In the genomic region with DNA sequence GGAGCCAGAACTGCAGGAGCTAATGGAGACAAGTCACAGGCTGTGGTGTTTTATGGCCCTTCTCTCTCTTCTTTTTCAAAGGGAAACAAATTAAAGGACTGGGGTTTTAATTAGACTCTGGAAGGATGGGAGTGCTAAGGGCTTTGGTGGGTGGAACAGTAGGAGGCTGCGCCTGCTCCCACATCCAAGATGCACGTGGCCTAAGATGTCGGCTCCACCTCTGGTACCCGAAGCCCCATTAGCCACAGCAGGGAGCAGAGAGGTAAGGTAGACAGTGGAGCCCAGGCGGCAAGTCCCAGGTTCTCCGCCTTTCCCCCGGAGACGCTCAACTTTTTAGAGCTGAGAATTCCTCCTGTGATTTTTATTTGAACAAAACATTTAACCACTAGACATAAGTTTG, we compare ENCODE assay signal across 24 mouse cellular contexts.
DNase-seq lines count a peak whose midpoint lies in the region; ATAC-seq and TF ChIP-seq lines count a peak whose summit lies in the region.
"Had no signal": no experiment of that assay in that cellular context is flagged by ENCODE, and none has a peak within 500 bp of the region (broad histone marks: within the 10 kb centered on the region; RNA-seq: fewer than 3 reads in every experiment).

No protein-coding gene starts in this region.

- no peaks in the 10 kb centered on the region for H3K9me3 ChIP-seq in heart, embryonic 10.5 days
- H3K9me3 ChIP-seq in kidney, postnatal 0 days (replicated peaks; ENCODE audit: low read length), result no peaks in the 10 kb centered on the region
- no peaks in the 10 kb centered on the region for H3K9me3 ChIP-seq in lung, embryonic 16.5 days (ENCODE audit: control insufficient read depth, low read length)
- no peaks in the 10 kb centered on the region for H3K9me3 ChIP-seq in liver, embryonic 13.5 days (replicated peaks)
- H3K9me3 ChIP-seq in forebrain, embryonic 15.5 days, result no peaks in the 10 kb centered on the region
- H3K9me3 ChIP-seq: embryonic facial prominence, embryonic 10.5 days; embryonic facial prominence, embryonic 15.5 days; forebrain, embryonic 12.5 days; heart, embryonic 12.5 days; limb, embryonic 12.5 days; midbrain, embryonic 10.5 days; midbrain, embryonic 15.5 days had no signal

- DNase-seq in heart, embryonic 10.5 days (ENCODE audit: low spot score), result no peak
- DNase-seq in heart, postnatal 10 days, result no peak
- DNase-seq in kidney, postnatal 0 days (ENCODE audit: low spot score), result peak; percentile 41
- DNase-seq in kidney, postnatal 25 days, result no peak
- no peak for DNase-seq in lung, adult 18-20 months
- DNase-seq in liver, embryonic 13.5 days, result no peak
- DNase-seq: adrenal gland, adult 8-10 months; cerebellum, adult 2 months; cerebellum, postnatal 25 days; gastrocnemius, postnatal 14 days; heart, adult 11 months; kidney, adult 11 months; kidney, postnatal 14 days had no signal

- 65% methylated on average over 8 of the region's 8 CpGs for WGBS in heart, embryonic 10.5 days
- WGBS in kidney, postnatal 0 days, result 48% methylated on average over 8 of the region's 8 CpGs
- 49% methylated on average over 8 of the region's 8 CpGs for WGBS in lung, embryonic 16.5 days
- WGBS in liver, embryonic 13.5 days (ENCODE audit: insufficient replicate concordance), result 49% methylated on average over 8 of the region's 8 CpGs
- WGBS in forebrain, embryonic 15.5 days, result 80% methylated on average over 8 of the region's 8 CpGs

- peaks cover 44% of the 10 kb centered on the region for H3K4me1 ChIP-seq in heart, embryonic 10.5 days
- H3K4me1 ChIP-seq in kidney, postnatal 0 days (replicated peaks; ENCODE audit: insufficient read depth, low read length), result no peaks in the 10 kb centered on the region
- H3K4me1 ChIP-seq in lung, embryonic 16.5 days (replicated peaks; ENCODE audit: control insufficient read depth, insufficient read depth, low read length), result peaks cover 16% of the 10 kb centered on the region
- H3K4me1 ChIP-seq in liver, embryonic 13.5 days (replicated peaks), result peaks cover 11% of the 10 kb centered on the region
- peaks cover 5% of the 10 kb centered on the region; the same call in 1 of the 2 replicates for H3K4me1 ChIP-seq in forebrain, embryonic 15.5 days
- H3K4me1 ChIP-seq: embryonic facial prominence, embryonic 15.5 days; midbrain, embryonic 15.5 days had no signal

- ATAC-seq in kidney, postnatal 0 days (replicated peaks; ENCODE audit: low FRiP score, low read depth), result no peak
- no peak for ATAC-seq in lung, embryonic 16.5 days (ENCODE audit: low read depth)
- ATAC-seq in liver, embryonic 13.5 days (ENCODE audit: low read depth), result no peak
- ATAC-seq in forebrain, embryonic 15.5 days (replicated peaks), result no peak
- ATAC-seq: midbrain, embryonic 15.5 days had no signal

- TF ChIP-seq CTCF in kidney, postnatal 0 days (IDR thresholded peaks at IDR 0.05; ENCODE audit: low read depth), result no peak

- peak overlapping the region; percentile 42; the same call in 1 of the 2 replicates for H3K27ac ChIP-seq in heart, embryonic 10.5 days
- no peak overlapping the region for H3K27ac ChIP-seq in kidney, postnatal 0 days
- H3K27ac ChIP-seq in lung, embryonic 16.5 days (ENCODE audit: low read length), result peak overlapping the region; percentile 38
- H3K27ac ChIP-seq in liver, embryonic 13.5 days, result peak overlapping the region; percentile 45
- no peak overlapping the region for H3K27ac ChIP-seq in forebrain, embryonic 15.5 days (replicated peaks)
- H3K27ac ChIP-seq: embryonic facial prominence, embryonic 10.5 days; embryonic facial prominence, embryonic 15.5 days; forebrain, embryonic 12.5 days; hindbrain, embryonic 14.5 days; limb, embryonic 12.5 days; liver, embryonic 14.5 days; midbrain, embryonic 10.5 days; midbrain, embryonic 15.5 days had no signal

- intact Hi-C loops in heart, postnatal 10 days (cut with DNase I), result no loop called here

- no peak overlapping the region for H3K9ac ChIP-seq in kidney, postnatal 0 days (ENCODE audit: low read depth, low read length)
- H3K9ac ChIP-seq in lung, embryonic 16.5 days (ENCODE audit: low read length), result no peak overlapping the region
- H3K9ac ChIP-seq in liver, embryonic 13.5 days, result no peak overlapping the region
- H3K9ac ChIP-seq in forebrain, embryonic 15.5 days (replicated peaks), result no peak overlapping the region
- H3K9ac ChIP-seq: embryonic facial prominence, embryonic 15.5 days; forebrain, embryonic 12.5 days; heart, embryonic 12.5 days; hindbrain, embryonic 14.5 days; limb, embryonic 12.5 days; liver, embryonic 14.5 days; midbrain, embryonic 15.5 days had no signal

- H3K27me3 ChIP-seq in heart, embryonic 10.5 days (ENCODE audit: insufficient read depth, poor library complexity, severe bottlenecking), result peaks cover 34% of the 10 kb centered on the region
- no peaks in the 10 kb centered on the region for H3K27me3 ChIP-seq in kidney, postnatal 0 days (ENCODE audit: insufficient read depth, low read length)
- no peaks in the 10 kb centered on the region for H3K27me3 ChIP-seq in lung, embryonic 16.5 days (ENCODE audit: control insufficient read depth, insufficient read depth, low read depth, low read length)
- 0 out of 2 replicates have a peak, but pooled peaks cover 5% of the 10 kb centered on the region for H3K27me3 ChIP-seq in liver, embryonic 13.5 days
- H3K27me3 ChIP-seq in forebrain, embryonic 15.5 days, result no peaks in the 10 kb centered on the region
- H3K27me3 ChIP-seq: embryonic facial prominence, embryonic 15.5 days; forebrain, embryonic 12.5 days; midbrain, embryonic 15.5 days had no signal

- no peak overlapping the region for H3K4me2 ChIP-seq in kidney, postnatal 0 days (ENCODE audit: low read length)
- no peak overlapping the region for H3K4me2 ChIP-seq in lung, embryonic 16.5 days (ENCODE audit: low read depth, low read length)
- no peak overlapping the region for H3K4me2 ChIP-seq in liver, embryonic 13.5 days
- H3K4me2 ChIP-seq in forebrain, embryonic 15.5 days (replicated peaks), result no peak overlapping the region
- H3K4me2 ChIP-seq: embryonic facial prominence, embryonic 15.5 days; forebrain, embryonic 12.5 days; heart, embryonic 12.5 days; hindbrain, embryonic 14.5 days; limb, embryonic 12.5 days; midbrain, embryonic 15.5 days had no signal

- no peak overlapping the region for H3K4me3 ChIP-seq in heart, embryonic 10.5 days
- no peak overlapping the region for H3K4me3 ChIP-seq in kidney, postnatal 0 days (replicated peaks; ENCODE audit: low read depth, low read length)
- H3K4me3 ChIP-seq in lung, embryonic 16.5 days (ENCODE audit: low read length), result no peak overlapping the region
- no peak overlapping the region for H3K4me3 ChIP-seq in liver, embryonic 13.5 days (replicated peaks)
- H3K4me3 ChIP-seq in forebrain, embryonic 15.5 days, result no peak overlapping the region
- H3K4me3 ChIP-seq: embryonic facial prominence, embryonic 10.5 days; embryonic facial prominence, embryonic 15.5 days; forebrain, embryonic 12.5 days; heart, embryonic 12.5 days; limb, embryonic 12.5 days; midbrain, embryonic 10.5 days; midbrain, embryonic 15.5 days had no signal

- no peaks in the 10 kb centered on the region for H3K36me3 ChIP-seq in heart, embryonic 10.5 days
- H3K36me3 ChIP-seq in kidney, postnatal 0 days (ENCODE audit: insufficient read depth, low read length), result no peaks in the 10 kb centered on the region
- H3K36me3 ChIP-seq in lung, embryonic 16.5 days (ENCODE audit: control insufficient read depth, insufficient read depth, low read length), result no peaks in the 10 kb centered on the region
- no peaks in the 10 kb centered on the region for H3K36me3 ChIP-seq in liver, embryonic 13.5 days
- no peaks in the 10 kb centered on the region for H3K36me3 ChIP-seq in forebrain, embryonic 15.5 days
- H3K36me3 ChIP-seq: embryonic facial prominence, embryonic 10.5 days; embryonic facial prominence, embryonic 15.5 days; forebrain, embryonic 12.5 days; heart, embryonic 12.5 days; limb, embryonic 12.5 days; midbrain, embryonic 10.5 days; midbrain, embryonic 15.5 days had no signal

Comparison
In these comparisons a context has a peak if more than half of its experiments do, and no peak if none do; other contexts are left out.
1. H3K27ac ChIP-seq: peak in heart, embryonic 10.5 days (single experiment), lung, embryonic 16.5 days (single experiment) and liver, embryonic 13.5 days (single experiment); none in kidney, postnatal 0 days (single experiment) and forebrain, embryonic 15.5 days (single experiment).